Mouse (Mus musculus) stomach, embryonic 14.5 days (tissue): ENCODE measurements at regions not wholly inside any gene's neighbourhood (a gene's known extent, or its start where the extent isn't known, plus 50 kb on each side); places are given as distances from the start of the nearest gene placed in this dataset.

Experiments
- ATAC-seq: fragments of 200-750 bp; cut with Nextera tagmentation; 2 replicates; pipeline ENCODE4 v1.8.0; 2017; ENCODE audit warnings: low read depth, moderate TSS enrichment; ENCODE audit not compliant: insufficient number of reproducible peaks, insufficient read depth, low FRiP score
- H3K27ac ChIP-seq: fragments of 300-500 bp; sonication (generic); 2 replicates; pipeline ENCODE4 v1.5.1; 2014; ENCODE audit warnings: mild to moderate bottlenecking, low read length, moderate library complexity, mixed read lengths
- H3K27me3 ChIP-seq: fragments of 300-500 bp; sonication (generic); 2 replicates; pipeline ENCODE4 v1.6.1; 2014; ENCODE audit warnings: low read length, control low read depth, mixed read lengths; ENCODE audit not compliant: control insufficient read depth, insufficient read depth
- H3K36me3 ChIP-seq: fragments of 300-500 bp; sonication (generic); 2 replicates; pipeline ENCODE4 v1.6.1; 2014; ENCODE audit warnings: mild to moderate bottlenecking, control low read depth, low read length, moderate library complexity, mixed read lengths; ENCODE audit not compliant: control insufficient read depth, insufficient read depth
- H3K4me1 ChIP-seq: fragments of 300-500 bp; sonication (generic); 2 replicates; pipeline ENCODE4 v1.6.1; 2014; ENCODE audit warnings: low read length, control low read depth, mixed read lengths; ENCODE audit not compliant: control insufficient read depth, insufficient read depth
- H3K4me2 ChIP-seq: fragments of 300-500 bp; sonication (generic); replicated peaks from 2 replicates; pipeline ENCODE4 v1.6.1; 2014; ENCODE audit warnings: low read depth, low read length, control low read depth
- H3K4me3 ChIP-seq: fragments of 300-500 bp; sonication (generic); 2 replicates; pipeline ENCODE4 v1.5.1; 2014; ENCODE audit warnings: low read depth, low read length, control low read depth
- H3K9ac ChIP-seq: fragments of 300-500 bp; sonication (generic); replicated peaks from 2 replicates; pipeline ENCODE4 v1.6.1; 2014; ENCODE audit warnings: low read depth, mild to moderate bottlenecking, control low read depth, low read length, moderate library complexity, mixed read lengths
- H3K9me3 ChIP-seq: fragments of 300-500 bp; sonication (generic); 2 replicates; pipeline ENCODE4 v1.6.1; 2016; ENCODE audit warnings: low read depth, low read length, control low read depth; ENCODE audit not compliant: control insufficient read depth
- WGBS: fragments of 180-500 bp; shearing (Covaris S2); extraction: QIAGEN DNeasy Blood & Tissue Kit; methylation state at CpG from one replicate; pipeline ENCODE4 v1.1.7; 2014; 5-methylcytosine and 5-hydroxymethylcytosine counted together

DNA sequence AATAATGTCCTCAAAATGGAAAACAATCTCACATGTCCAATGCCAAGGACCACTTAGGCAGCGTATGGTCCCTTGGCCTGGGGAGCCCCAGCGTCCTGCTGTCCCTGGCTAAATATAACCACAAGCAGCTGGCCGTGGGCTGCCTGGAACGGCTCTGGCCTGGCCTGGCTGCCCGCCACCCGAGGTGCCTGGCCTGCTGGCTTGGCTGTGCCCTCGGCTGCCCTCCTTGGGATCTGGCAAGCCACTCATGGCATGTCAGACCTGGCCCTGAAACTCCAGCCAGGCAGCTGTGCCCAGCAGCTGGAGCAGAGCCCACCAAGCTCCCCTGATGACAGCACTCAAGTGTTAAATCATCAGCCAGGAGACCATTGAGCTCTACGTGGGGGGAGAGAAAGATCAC is 122.9 kb downstream of the Plxna1 start:
- H3K36me3 ChIP-seq, result no peaks in the 10 kb centered on the region
- no peaks in the 10 kb centered on the region for H3K9me3 ChIP-seq
- H3K27me3 ChIP-seq, result no peaks in the 10 kb centered on the region; the same call in 1 of the 2 replicates
- no peak overlapping the region for H3K4me3 ChIP-seq
- no peak overlapping the region for H3K9ac ChIP-seq
- peaks cover 5% of the 10 kb centered on the region; the same call in 1 of the 2 replicates for H3K4me1 ChIP-seq
- ATAC-seq, result no peak
- 31% methylated on average over 8 of the region's 8 CpGs for WGBS
- no peak overlapping the region for H3K27ac ChIP-seq
- H3K4me2 ChIP-seq, result no peak overlapping the region

DNA sequence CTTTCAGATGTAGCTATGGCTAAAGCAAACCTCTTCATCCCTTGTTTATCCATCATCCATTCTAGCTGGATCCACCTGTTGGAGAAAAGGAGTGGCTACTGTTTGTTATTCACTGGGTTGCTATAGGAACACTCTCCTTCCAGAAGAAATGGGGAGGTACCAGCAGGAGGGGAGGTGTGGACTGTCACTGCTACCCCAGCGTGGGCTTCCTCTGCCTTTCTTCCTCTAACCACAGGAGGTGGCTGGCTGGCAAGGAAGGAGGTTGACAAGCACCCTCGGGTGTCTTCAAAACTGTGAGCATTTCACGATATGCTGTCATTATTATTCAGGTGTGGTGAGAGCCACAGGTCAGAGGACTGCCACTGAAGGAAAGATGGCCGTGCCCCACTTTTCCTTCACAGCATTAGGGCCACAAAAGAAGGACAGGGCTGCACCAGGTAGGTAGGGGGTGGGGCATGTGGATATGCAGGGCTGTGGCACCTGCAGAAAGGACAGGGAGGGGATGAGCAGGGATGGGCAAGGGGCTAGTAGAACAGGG is 122.2 kb downstream of the Plxna1 start:
- no peak overlapping the region for H3K4me3 ChIP-seq
- peaks cover 5% of the 10 kb centered on the region; the same call in 1 of the 2 replicates for H3K4me1 ChIP-seq
- no peak overlapping the region for H3K27ac ChIP-seq
- H3K36me3 ChIP-seq, result no peaks in the 10 kb centered on the region
- WGBS, result 30% methylated on average over 4 of the region's 4 CpGs
- no peak overlapping the region for H3K4me2 ChIP-seq
- ATAC-seq, result no peak
- no peak overlapping the region for H3K9ac ChIP-seq
- no peaks in the 10 kb centered on the region for H3K9me3 ChIP-seq
- no peaks in the 10 kb centered on the region; the same call in 1 of the 2 replicates for H3K27me3 ChIP-seq

DNA sequence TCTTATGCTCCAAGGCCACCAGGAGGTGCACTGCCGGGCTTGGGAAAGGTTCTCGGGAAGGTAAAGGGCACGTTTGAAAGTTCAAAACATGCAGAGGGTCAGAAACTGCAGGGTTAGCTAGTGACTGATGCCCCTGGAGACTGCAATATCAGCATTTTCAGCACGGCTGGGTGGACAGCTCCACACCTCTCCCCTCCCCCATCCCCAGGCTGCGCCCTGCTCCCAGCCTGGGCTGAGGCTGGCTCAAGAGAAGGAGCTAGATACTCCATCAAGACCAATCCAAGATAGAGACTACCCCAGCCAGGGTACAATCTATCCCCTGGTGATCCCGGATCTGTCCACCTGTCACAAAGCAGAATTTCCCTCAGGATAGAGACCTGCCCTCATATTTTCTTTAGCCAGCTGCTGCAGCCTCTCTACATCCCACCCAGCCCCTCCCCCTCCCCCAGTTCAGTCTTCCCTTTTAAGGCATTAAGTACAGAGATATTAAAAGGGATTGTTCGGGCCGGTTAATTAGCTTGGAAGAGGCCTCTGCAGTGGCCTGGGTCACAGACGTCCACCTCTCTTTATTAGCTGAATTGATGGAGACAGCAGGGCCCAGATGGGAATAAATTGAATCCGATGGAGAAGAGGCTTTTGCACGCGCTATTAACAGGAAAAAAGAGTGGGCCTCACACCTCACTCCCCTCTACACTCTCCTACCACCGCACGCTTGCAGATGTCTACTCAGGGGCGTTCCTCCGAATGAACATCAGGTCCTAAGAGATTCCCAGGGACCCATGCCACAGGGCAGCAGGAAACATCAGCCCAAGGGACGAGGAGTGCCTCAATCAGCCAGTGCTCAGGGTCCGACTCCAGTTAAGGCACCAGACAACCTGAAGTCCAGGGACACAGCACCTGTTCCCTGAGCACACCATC is 119.8 kb downstream of the Plxna1 start:
- no peak overlapping the region for H3K4me2 ChIP-seq
- WGBS, result 27% methylated on average over 18 of the region's 18 CpGs
- ATAC-seq, result no peak

DNA sequence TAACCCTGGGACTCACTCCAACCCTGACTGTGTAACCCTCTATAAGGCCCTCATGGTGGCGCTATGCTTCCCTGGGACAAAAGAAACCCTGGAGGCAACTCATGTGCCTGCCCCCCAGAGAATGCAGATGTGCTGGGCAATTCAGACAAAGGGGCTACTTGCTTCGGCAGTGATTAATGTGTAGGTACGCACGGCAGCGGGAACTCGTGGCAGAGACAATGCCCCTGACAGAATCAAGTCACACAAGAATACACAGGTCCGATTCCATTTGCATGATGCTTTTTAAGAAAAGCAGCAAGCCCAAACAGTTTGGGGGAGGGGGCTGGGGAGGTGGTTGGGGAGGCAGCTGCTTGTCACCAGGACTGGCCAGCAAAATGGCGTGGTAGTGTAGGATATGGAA is 116.9 kb downstream of the Plxna1 start:
- Histone ChIP-seq H3K27me3 (no peaks in the 10 kb centered on the region), H3K27ac (no peak overlapping the region), H3K4me1 (no peaks in the 10 kb centered on the region), H3K9me3 (no peaks in the 10 kb centered on the region), H3K36me3 (no peaks in the 10 kb centered on the region), H3K9ac (no peak overlapping the region), H3K4me3 (no peak overlapping the region), H3K4me2 (no peak overlapping the region)
- no peak for ATAC-seq
- WGBS, result 60% methylated on average over 8 of the region's 8 CpGs

More for the DNA sequence above, 119.8 kb downstream of the Plxna1 start:
- Histone ChIP-seq H3K36me3 (no peaks in the 10 kb centered on the region), H3K4me3 (no peak overlapping the region), H3K4me1 (peaks cover 5% of the 10 kb centered on the region; the same call in 1 of the 2 replicates), H3K9me3 (no peaks in the 10 kb centered on the region), H3K27ac (no peak overlapping the region), H3K9ac (no peak overlapping the region), H3K27me3 (no peaks in the 10 kb centered on the region)

DNA sequence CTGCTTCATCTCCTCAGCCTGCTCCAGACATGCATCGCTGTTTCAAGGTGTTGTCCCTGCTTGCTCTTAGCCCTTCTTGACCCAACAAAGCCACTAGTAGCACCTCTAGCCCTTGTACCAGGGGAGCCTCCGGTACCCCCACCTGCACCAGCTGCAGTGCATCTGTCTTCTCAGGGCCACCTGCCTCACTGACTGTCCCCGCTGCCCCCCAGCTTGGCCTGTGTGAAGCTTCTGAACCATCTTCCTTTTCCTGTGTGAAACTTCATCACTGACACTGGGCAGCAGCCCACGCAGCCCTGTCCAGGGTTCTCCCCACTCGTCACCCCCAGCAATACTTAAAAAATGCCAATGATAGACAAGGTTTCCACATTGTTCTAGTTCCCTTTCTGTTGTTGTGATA is 116.2 kb downstream of the Plxna1 start:
- Histone ChIP-seq H3K27me3 (no peaks in the 10 kb centered on the region), H3K9ac (no peak overlapping the region), H3K27ac (no peak overlapping the region), H3K4me2 (no peak overlapping the region), H3K4me1 (no peaks in the 10 kb centered on the region), H3K4me3 (no peak overlapping the region), H3K9me3 (no peaks in the 10 kb centered on the region), H3K36me3 (no peaks in the 10 kb centered on the region)
- WGBS, result 81% methylated on average over 5 of the region's 5 CpGs
- ATAC-seq, result no peak

DNA sequence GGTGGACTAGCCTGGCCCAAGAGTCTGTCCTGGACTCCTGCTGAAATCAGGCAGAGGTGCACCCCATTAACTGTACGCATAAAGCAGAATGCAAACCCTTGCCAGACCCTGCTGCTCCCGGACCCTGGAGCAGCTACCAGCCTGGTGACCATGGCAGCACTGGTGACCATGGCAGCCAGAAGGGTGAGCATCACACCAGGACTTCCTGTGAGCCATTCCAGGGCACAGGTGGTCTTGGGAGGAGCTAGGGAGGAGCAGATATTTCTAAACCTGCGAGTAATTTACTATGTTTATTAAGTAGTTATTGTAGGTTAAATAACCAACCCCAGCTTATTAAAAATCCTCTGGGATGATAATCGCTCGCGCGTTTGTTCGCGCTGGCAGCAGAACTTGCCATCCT is 113.8 kb downstream of the Plxna1 start:
- ATAC-seq, result no peak
- Histone ChIP-seq H3K9ac (no peak overlapping the region), H3K9me3 (no peaks in the 10 kb centered on the region), H3K4me1 (no peaks in the 10 kb centered on the region), H3K4me2 (no peak overlapping the region), H3K27me3 (no peaks in the 10 kb centered on the region), H3K36me3 (no peaks in the 10 kb centered on the region), H3K4me3 (no peak overlapping the region), H3K27ac (no peak overlapping the region)
- WGBS, result 87% methylated on average over 9 of the region's 9 CpGs

DNA sequence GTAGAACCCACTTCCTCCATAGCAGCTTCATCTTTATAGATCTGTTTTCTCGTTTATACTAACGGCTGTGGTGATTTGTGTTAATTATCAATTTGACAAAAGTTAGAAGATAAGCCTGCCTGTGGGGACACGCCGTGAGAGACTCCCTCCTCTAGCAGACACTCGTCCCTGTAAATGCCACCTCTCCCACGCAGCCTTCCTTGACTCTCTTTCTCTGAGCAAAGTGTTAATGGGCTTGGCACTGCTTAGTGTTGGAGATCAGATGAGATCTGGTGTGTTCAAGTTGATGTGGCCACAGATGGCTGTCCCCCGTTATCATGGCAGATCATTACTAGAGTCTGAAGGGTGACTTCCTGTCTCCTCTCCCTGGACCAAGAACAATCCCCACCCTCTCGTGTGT is 113.1 kb downstream of the Plxna1 start:
- no peak overlapping the region for H3K4me3 ChIP-seq
- no peaks in the 10 kb centered on the region for H3K4me1 ChIP-seq
- no peak for ATAC-seq
- H3K27ac ChIP-seq, result no peak overlapping the region
- no peaks in the 10 kb centered on the region for H3K27me3 ChIP-seq
- no peak overlapping the region for H3K4me2 ChIP-seq
- H3K9me3 ChIP-seq, result no peaks in the 10 kb centered on the region
- no peak overlapping the region for H3K9ac ChIP-seq
- 72% methylated on average over 8 of the region's 8 CpGs for WGBS
- H3K36me3 ChIP-seq, result no peaks in the 10 kb centered on the region

DNA sequence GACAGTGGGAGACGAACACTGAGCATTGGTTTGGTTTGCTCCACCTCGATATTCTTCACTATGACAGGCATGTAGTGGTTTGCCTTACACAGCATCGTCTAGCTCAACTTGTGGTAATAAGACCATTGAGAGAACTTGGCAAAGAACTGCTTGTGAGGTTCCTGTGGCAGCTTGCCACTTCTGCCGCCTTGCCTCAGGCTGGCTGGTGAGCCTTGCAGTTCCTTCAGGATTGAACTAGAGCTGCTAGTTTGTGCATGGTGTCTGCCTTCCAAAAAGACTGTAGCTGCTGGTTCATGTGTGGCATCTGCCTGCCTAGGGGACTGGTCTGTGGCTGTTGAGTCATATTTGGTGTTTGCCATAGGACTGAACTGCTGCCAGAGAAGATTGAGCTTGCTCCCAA is 110.8 kb downstream of the Plxna1 start:
- Histone ChIP-seq H3K36me3 (no peaks in the 10 kb centered on the region), H3K4me2 (no peak overlapping the region), H3K27me3 (no peaks in the 10 kb centered on the region), H3K9me3 (no peaks in the 10 kb centered on the region), H3K9ac (no peak overlapping the region), H3K27ac (no peak overlapping the region), H3K4me1 (no peaks in the 10 kb centered on the region), H3K4me3 (no peak overlapping the region)
- WGBS, result 87% methylated on average over 4 of the region's 4 CpGs
- no peak for ATAC-seq
